Mouse (Mus musculus): ENCODE data around the gene Tex33. TPM values are rescaled to one million over a fixed set of nuclear protein-coding genes. Genes with fewer than 3 reads are reported as not detected.

Tex33 gene
- total RNA-seq, 2 experiments from 2014 or later = not detected

- ATAC-seq (replicated peaks; ENCODE audit: low FRiP score, poor library complexity, severe bottlenecking) = no peak
Observed at GRCm38 (mm10) chr15:78420395-78420794, 24.7 kb upstream of the Tex33 start.

GRCm38 (mm10) chr15:78416937-78417336 is 21.2 kb upstream of the Tex33 start:
- no peak for ATAC-seq (replicated peaks; ENCODE audit: low FRiP score, poor library complexity, severe bottlenecking)

- no peak for ATAC-seq (replicated peaks; ENCODE audit: low FRiP score, poor library complexity, severe bottlenecking)
Observed at GRCm38 (mm10) chr15:78414157-78414556, 18.4 kb upstream of the Tex33 start.

- 0 out of 2 replicates have a peak, but pooled peaks have one; percentile 0 for ATAC-seq (replicated peaks; ENCODE audit: low FRiP score, poor library complexity, severe bottlenecking)
Observed at GRCm38 (mm10) chr15:78413719-78414117, 18.0 kb upstream of the Tex33 start.

GRCm38 (mm10) chr15:78413083-78413718 is 17.5 kb upstream of the Tex33 start:
- peak; percentile 89 for ATAC-seq (replicated peaks; ENCODE audit: low FRiP score, poor library complexity, severe bottlenecking)

GRCm38 (mm10) chr15:78409570-78410052 is 13.9 kb upstream of the Tex33 start:
- no peak for ATAC-seq (replicated peaks; ENCODE audit: low FRiP score, poor library complexity, severe bottlenecking)

GRCm38 (mm10) chr15:78406293-78406934 is 10.7 kb upstream of the Tex33 start, which contains the start of gene Mpst:
TSS of gene Mpst (plus strand) at chr15:78406416.
- ATAC-seq (replicated peaks; ENCODE audit: low FRiP score, poor library complexity, severe bottlenecking) = peak; percentile 84

DNA sequence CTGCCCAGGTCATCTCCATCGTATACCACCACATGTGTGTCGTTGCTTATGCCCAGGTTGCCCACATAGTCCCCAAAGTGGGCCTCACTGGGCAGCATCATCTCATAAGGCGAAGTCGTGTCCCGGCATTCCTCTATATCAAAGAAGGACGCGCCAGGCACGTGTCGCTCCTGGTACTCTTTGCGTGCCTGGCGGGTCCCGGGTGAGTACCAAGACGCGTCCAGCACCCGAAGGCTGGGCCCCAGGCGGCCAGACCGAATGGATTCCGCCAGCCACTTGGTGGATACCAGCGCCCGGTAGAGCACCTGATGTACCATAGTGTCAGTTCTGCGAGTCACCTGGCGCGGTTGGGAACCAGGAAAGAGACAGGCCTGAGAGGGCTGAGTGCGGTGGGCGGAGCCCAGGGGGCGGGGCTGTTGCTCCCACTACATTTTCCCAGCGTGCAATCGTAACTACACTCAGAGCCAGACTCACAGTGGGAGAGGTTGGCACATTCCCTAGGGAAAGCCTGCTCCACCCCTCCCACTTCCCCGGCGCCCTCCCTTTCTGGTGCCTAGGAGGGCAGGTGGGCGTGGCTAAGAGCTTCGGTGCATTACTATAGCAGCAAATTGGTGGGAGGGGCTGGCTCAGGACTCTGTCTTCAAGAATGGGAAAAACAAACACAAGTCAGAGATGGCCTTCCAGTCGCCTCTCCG is 10.0 kb upstream of the Tex33 start, which contains the start of gene Tst:
Gene Tst (minus strand): TSS at position 391 of the 695 bp plus-strand sequence.
- ATAC-seq (replicated peaks; ENCODE audit: low FRiP score, poor library complexity, severe bottlenecking) = peak; percentile 64

DNA sequence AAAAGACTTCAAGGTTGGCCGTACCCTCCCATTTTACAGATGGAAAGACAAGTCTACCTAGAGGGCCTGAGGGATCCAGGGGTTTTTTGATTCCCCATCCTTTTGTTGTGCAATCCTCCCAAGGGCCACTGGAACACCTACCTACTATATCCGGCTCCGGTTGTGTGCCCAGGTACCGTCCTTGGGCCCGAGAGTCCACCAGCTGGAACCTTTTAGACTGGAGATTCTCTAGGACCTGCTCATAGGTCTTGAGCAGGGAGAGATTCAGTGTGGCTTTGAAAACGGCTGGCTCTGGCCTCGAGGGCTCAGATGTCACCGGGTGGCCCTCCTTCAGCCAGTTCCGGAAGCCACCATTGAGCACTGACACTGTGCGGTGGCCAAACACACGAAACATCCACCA is 9.4 kb upstream of the Tex33 start:
- no peak for ATAC-seq (replicated peaks; ENCODE audit: low FRiP score, poor library complexity, severe bottlenecking)

GRCm38 (mm10) chr15:78403896-78404295 is 8.2 kb upstream of the Tex33 start:
- ATAC-seq (replicated peaks; ENCODE audit: low FRiP score, poor library complexity, severe bottlenecking) = no peak

DNA sequence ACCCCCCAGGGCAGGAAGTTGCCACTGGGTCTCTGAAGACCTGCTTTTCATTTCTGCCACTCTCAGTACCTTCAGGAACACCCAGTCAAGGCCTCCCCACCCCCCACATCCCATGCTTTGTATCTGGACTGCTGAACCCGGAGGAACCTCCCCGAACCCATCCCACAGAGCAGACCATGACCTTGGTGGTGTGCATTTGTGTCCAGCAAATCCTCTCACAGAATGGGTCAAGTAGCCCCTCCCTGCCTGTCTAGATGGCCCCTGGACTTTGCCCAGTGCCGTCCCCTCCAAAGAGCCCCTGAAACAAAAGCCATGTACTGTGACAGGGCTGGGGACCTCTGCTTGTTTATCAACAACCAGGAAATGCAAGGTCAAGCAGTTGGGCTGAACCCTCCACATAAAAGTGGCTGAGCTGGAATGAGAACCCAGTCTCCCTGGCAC is 7.6 kb upstream of the Tex33 start:
- ATAC-seq (replicated peaks; ENCODE audit: low FRiP score, poor library complexity, severe bottlenecking) = no peak

DNA sequence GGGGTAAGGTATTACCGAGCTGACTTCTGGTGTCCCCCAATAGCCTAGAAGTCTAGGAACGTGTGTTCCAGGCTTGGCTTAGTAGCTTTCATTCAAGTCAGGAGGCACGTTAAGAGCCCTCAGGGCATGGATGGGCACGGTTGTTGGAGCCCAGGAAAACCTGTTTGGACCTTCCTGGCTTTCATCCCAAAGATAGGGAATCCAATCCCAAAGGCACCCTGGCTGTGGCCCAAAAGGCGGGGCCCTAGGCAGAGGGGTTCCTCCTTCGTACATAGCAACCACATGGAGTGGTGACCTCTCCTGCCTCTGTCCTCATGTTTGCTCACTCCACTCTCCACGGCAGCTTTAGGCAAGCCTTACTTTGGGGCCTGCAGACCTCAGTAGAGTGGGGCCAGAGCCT is 6.7 kb upstream of the Tex33 start:
- ATAC-seq (replicated peaks; ENCODE audit: low FRiP score, poor library complexity, severe bottlenecking) = no peak

- ATAC-seq (replicated peaks; ENCODE audit: low FRiP score, poor library complexity, severe bottlenecking) = no peak
Observed at GRCm38 (mm10) chr15:78401921-78402320, 6.2 kb upstream of the Tex33 start.

- ATAC-seq (replicated peaks; ENCODE audit: low FRiP score, poor library complexity, severe bottlenecking) = no peak
Observed at GRCm38 (mm10) chr15:78401345-78401744, 5.6 kb upstream of the Tex33 start.

DNA sequence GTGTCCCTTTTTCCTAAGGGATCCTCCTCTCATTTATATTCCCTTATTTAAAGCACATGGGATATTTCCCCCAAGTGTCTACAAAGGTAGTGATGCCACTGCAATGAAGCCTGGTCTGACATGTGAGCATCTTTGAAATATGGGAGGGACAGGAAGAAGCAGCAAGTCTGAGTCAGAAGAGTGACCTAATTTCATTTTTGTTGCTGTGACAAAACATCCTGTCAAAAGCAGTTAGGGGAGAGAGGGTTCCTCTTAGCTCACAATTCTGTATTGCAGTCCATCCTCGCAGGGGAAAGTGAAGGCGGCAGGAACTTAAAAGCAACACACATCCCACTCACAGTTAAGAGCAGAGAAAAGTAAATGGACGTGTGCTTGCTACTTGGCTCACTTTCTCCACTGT is 4.9 kb downstream of the Tex33 start:
- ATAC-seq (replicated peaks; ENCODE audit: low FRiP score, poor library complexity, severe bottlenecking) = no peak

DNA sequence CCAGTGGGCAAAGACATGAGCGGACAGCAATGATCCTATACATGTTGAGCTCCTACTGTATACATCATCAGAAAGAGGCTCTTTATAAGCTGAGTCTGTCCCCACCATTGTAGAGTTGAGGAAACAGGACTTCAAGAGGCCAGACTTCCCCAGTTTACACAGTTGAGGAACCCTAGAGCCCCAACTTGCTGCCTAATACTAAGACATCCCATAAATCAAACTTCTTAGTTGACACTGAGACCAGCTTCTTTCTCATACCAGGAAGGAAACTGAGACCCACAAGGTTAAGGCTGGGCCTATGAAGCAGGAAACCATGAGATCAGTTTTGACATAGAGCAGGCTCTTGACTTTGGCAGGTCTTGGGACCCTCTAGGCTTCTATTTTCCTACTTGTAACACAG is 10.1 kb downstream of the Tex33 start:
- no peak for ATAC-seq (replicated peaks; ENCODE audit: low FRiP score, poor library complexity, severe bottlenecking)

DNA sequence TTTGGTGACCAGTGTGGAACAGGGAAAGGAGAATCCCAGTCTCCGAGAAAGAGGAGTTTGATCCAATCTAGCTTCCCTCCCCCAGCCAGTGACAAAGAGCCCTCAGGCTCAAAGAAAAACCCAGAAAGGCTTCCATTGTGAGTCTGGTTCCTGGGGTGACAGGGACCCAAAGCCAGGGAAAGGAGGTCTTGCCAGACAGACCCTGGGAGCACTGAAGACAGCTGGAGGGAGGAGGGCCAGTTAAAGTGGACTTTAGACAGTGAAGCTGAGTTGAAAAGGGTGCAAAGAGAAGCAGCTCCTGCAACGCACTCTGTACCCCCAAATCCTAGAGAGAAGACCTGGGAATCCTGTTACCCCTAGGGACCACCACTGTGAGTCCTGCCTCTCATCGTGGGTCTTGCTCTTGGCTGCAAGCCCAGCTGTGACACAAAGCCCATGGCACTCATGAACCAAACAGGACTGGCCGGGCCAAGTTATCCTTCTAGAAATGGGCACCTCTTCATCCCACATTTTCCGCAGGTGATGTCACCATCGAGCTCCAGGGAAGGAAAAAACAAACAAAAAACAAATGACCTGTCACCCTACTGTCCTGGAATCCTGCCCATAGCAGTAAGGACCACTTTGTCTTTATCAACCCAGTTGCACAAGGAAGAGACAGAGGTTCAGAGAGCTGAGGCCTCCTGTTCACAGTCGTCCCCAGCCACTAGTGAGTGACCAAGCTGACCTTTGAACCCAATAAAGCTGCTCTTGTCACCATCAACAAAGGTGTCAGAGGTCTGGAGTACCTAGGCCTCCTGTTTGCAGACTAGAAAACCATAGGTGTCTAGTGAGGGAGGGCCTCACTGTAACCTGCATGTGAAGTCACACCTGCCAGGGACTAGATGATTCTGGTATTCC is 11.2 kb downstream of the Tex33 start:
- no peak for ATAC-seq (replicated peaks; ENCODE audit: low FRiP score, poor library complexity, severe bottlenecking)

GRCm38 (mm10) chr15:78383450-78384219 is 12.1 kb downstream of the Tex33 start:
- ATAC-seq (replicated peaks; ENCODE audit: low FRiP score, poor library complexity, severe bottlenecking) = no peak

DNA sequence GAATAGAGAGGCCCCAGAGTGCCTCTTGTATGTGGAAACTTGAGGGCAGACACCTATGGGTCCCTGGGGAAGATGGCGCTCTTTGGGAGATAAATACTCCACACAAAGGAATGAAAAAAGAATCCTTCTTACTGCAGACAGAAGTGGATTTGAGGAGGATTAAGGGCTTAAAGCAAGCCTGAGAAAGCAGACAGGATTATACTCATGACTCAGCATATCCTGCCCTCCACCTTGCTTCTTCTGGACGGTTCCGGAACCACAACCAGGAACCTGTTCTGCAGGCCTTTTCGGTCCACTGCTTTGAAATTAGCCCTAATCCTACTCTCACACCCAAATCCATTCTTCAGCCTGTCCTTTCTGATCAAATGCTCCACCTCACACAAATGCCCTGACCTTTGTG is 13.6 kb downstream of the Tex33 start:
- ATAC-seq (replicated peaks; ENCODE audit: low FRiP score, poor library complexity, severe bottlenecking) = no peak

Measured in erythroblast, adult 5-6 weeks (primary cell).